Mouse (Mus musculus): ENCODE measurements at regions not wholly inside any gene's neighbourhood (a gene's known extent, or its start where the extent isn't known, plus 50 kb on each side); places are given as distances from the start of the nearest gene placed in this dataset.

GRCm38 (mm10) chr1:61117535-61117934 lies 139.8 kb downstream of the Icos start:
- H3K27me3 ChIP-seq (ENCODE audit: control insufficient read depth, insufficient read depth, low read length): no peaks in the 10 kb centered on the region
- H3K4me3 ChIP-seq (ENCODE audit: low read depth, low read length): no peak overlapping the region

GRCm38 (mm10) chr1:61118071-61118470 lies 140.3 kb downstream of the Icos start:
- 49% methylated on average over 4 of the region's 4 CpGs for WGBS
- H3K9ac ChIP-seq (replicated peaks; ENCODE audit: low read depth, low read length): no peak overlapping the region
- no peaks in the 10 kb centered on the region for H3K36me3 ChIP-seq (ENCODE audit: control insufficient read depth, insufficient read depth, low read length)
- no peak overlapping the region for H3K4me3 ChIP-seq (ENCODE audit: low read depth, low read length)
- H3K4me1 ChIP-seq (ENCODE audit: control insufficient read depth, insufficient read depth, low read length): no peaks in the 10 kb centered on the region
- no peaks in the 10 kb centered on the region for H3K27me3 ChIP-seq (ENCODE audit: control insufficient read depth, insufficient read depth, low read length)
- no peak overlapping the region for H3K4me2 ChIP-seq (replicated peaks; ENCODE audit: low read depth, low read length)
- H3K27ac ChIP-seq (ENCODE audit: low read length): no peak overlapping the region
- ATAC-seq (ENCODE audit: insufficient number of reproducible peaks, insufficient read depth, low FRiP score, low read depth): no peak
- H3K9me3 ChIP-seq (ENCODE audit: control insufficient read depth, low read depth, low read length): no peaks in the 10 kb centered on the region

More at GRCm38 (mm10) chr1:61117535-61117934, 139.8 kb downstream of the Icos start:
- Histone ChIP-seq H3K36me3 (ENCODE audit: control insufficient read depth, insufficient read depth, low read length) (no peaks in the 10 kb centered on the region), H3K9me3 (ENCODE audit: control insufficient read depth, low read depth, low read length) (no peaks in the 10 kb centered on the region), H3K4me1 (ENCODE audit: control insufficient read depth, insufficient read depth, low read length) (no peaks in the 10 kb centered on the region), H3K4me2 (replicated peaks; ENCODE audit: low read depth, low read length) (no peak overlapping the region), H3K27ac (ENCODE audit: low read length) (no peak overlapping the region), H3K9ac (replicated peaks; ENCODE audit: low read depth, low read length) (no peak overlapping the region)
- 27% methylated on average over 10 of the region's 10 CpGs for WGBS
- ATAC-seq (ENCODE audit: insufficient number of reproducible peaks, insufficient read depth, low FRiP score, low read depth): no peak

GRCm38 (mm10) chr1:61121480-61121879 lies 143.8 kb downstream of the Icos start:
- Histone ChIP-seq H3K4me2 (replicated peaks; ENCODE audit: low read depth, low read length) (no peak overlapping the region), H3K4me1 (ENCODE audit: control insufficient read depth, insufficient read depth, low read length) (0 out of 2 replicates have a peak, but pooled peaks cover 6% of the 10 kb centered on the region), H3K9ac (replicated peaks; ENCODE audit: low read depth, low read length) (no peak overlapping the region), H3K9me3 (ENCODE audit: control insufficient read depth, low read depth, low read length) (no peaks in the 10 kb centered on the region), H3K27me3 (ENCODE audit: control insufficient read depth, insufficient read depth, low read length) (no peaks in the 10 kb centered on the region), H3K36me3 (ENCODE audit: control insufficient read depth, insufficient read depth, low read length) (no peaks in the 10 kb centered on the region), H3K27ac (ENCODE audit: low read length) (no peak overlapping the region), H3K4me3 (ENCODE audit: low read depth, low read length) (no peak overlapping the region)
- ATAC-seq (ENCODE audit: insufficient number of reproducible peaks, insufficient read depth, low FRiP score, low read depth): no peak
- WGBS: 81% methylated on average over 4 of the region's 4 CpGs

- no peak for ATAC-seq (ENCODE audit: insufficient number of reproducible peaks, insufficient read depth, low FRiP score, low read depth)
- H3K4me1 ChIP-seq (ENCODE audit: control insufficient read depth, insufficient read depth, low read length): 0 out of 2 replicates have a peak, but pooled peaks cover 6% of the 10 kb centered on the region
- no peak overlapping the region for H3K4me2 ChIP-seq (replicated peaks; ENCODE audit: low read depth, low read length)
- no peaks in the 10 kb centered on the region for H3K9me3 ChIP-seq (ENCODE audit: control insufficient read depth, low read depth, low read length)
- 91% methylated on average over 2 of the region's 2 CpGs for WGBS
- no peak overlapping the region for H3K4me3 ChIP-seq (ENCODE audit: low read depth, low read length)
- H3K27ac ChIP-seq (ENCODE audit: low read length): no peak overlapping the region
- no peaks in the 10 kb centered on the region for H3K27me3 ChIP-seq (ENCODE audit: control insufficient read depth, insufficient read depth, low read length)
- no peak overlapping the region for H3K9ac ChIP-seq (replicated peaks; ENCODE audit: low read depth, low read length)
- H3K36me3 ChIP-seq (ENCODE audit: control insufficient read depth, insufficient read depth, low read length): no peaks in the 10 kb centered on the region
Observed at GRCm38 (mm10) chr1:61125127-61125526, 147.4 kb downstream of the Icos start.

- no peak overlapping the region for H3K27ac ChIP-seq (ENCODE audit: low read length)
- no peak overlapping the region for H3K4me3 ChIP-seq (ENCODE audit: low read depth, low read length)
- H3K4me2 ChIP-seq (replicated peaks; ENCODE audit: low read depth, low read length): no peak overlapping the region
- peaks cover 16% of the 10 kb centered on the region for H3K4me1 ChIP-seq (ENCODE audit: control insufficient read depth, insufficient read depth, low read length)
- peak; percentile 85 for ATAC-seq (ENCODE audit: insufficient number of reproducible peaks, insufficient read depth, low FRiP score, low read depth)
- no peaks in the 10 kb centered on the region for H3K9me3 ChIP-seq (ENCODE audit: control insufficient read depth, low read depth, low read length)
- no peaks in the 10 kb centered on the region for H3K27me3 ChIP-seq (ENCODE audit: control insufficient read depth, insufficient read depth, low read length)
- H3K36me3 ChIP-seq (ENCODE audit: control insufficient read depth, insufficient read depth, low read length): no peaks in the 10 kb centered on the region
- H3K9ac ChIP-seq (replicated peaks; ENCODE audit: low read depth, low read length): no peak overlapping the region
- 64% methylated on average over 9 of the region's 9 CpGs for WGBS
Observed at GRCm38 (mm10) chr1:61135597-61136545, 158.1 kb downstream of the Icos start.

GRCm38 (mm10) chr1:61137210-61137885 lies 159.6 kb downstream of the Icos start:
- Histone ChIP-seq H3K4me1 (ENCODE audit: control insufficient read depth, insufficient read depth, low read length) (peaks cover 26% of the 10 kb centered on the region), H3K9me3 (ENCODE audit: control insufficient read depth, low read depth, low read length) (no peaks in the 10 kb centered on the region), H3K36me3 (ENCODE audit: control insufficient read depth, insufficient read depth, low read length) (no peaks in the 10 kb centered on the region), H3K9ac (replicated peaks; ENCODE audit: low read depth, low read length) (no peak overlapping the region), H3K4me3 (ENCODE audit: low read depth, low read length) (no peak overlapping the region), H3K27me3 (ENCODE audit: control insufficient read depth, insufficient read depth, low read length) (no peaks in the 10 kb centered on the region), H3K27ac (ENCODE audit: low read length) (no peak overlapping the region), H3K4me2 (replicated peaks; ENCODE audit: low read depth, low read length) (no peak overlapping the region)
- WGBS: 63% methylated on average over 5 of the region's 5 CpGs
- no peak for ATAC-seq (ENCODE audit: insufficient number of reproducible peaks, insufficient read depth, low FRiP score, low read depth)

GRCm38 (mm10) chr1:61137954-61138353 lies 160.2 kb downstream of the Icos start:
- Histone ChIP-seq H3K9ac (replicated peaks; ENCODE audit: low read depth, low read length) (no peak overlapping the region), H3K27me3 (ENCODE audit: control insufficient read depth, insufficient read depth, low read length) (no peaks in the 10 kb centered on the region), H3K36me3 (ENCODE audit: control insufficient read depth, insufficient read depth, low read length) (no peaks in the 10 kb centered on the region), H3K4me2 (replicated peaks; ENCODE audit: low read depth, low read length) (no peak overlapping the region), H3K9me3 (ENCODE audit: control insufficient read depth, low read depth, low read length) (no peaks in the 10 kb centered on the region), H3K27ac (ENCODE audit: low read length) (no peak overlapping the region), H3K4me3 (ENCODE audit: low read depth, low read length) (no peak overlapping the region), H3K4me1 (ENCODE audit: control insufficient read depth, insufficient read depth, low read length) (peaks cover 27% of the 10 kb centered on the region)
- 51% methylated on average over 11 of the region's 11 CpGs for WGBS
- no peak for ATAC-seq (ENCODE audit: insufficient number of reproducible peaks, insufficient read depth, low FRiP score, low read depth)

GRCm38 (mm10) chr1:61139291-61139983 lies 161.7 kb downstream of the Icos start:
- Histone ChIP-seq H3K4me3 (ENCODE audit: low read depth, low read length) (no peak overlapping the region), H3K27me3 (ENCODE audit: control insufficient read depth, insufficient read depth, low read length) (no peaks in the 10 kb centered on the region), H3K4me2 (replicated peaks; ENCODE audit: low read depth, low read length) (peak overlapping the region; percentile 24), H3K36me3 (ENCODE audit: control insufficient read depth, insufficient read depth, low read length) (no peaks in the 10 kb centered on the region), H3K9ac (replicated peaks; ENCODE audit: low read depth, low read length) (no peak overlapping the region), H3K9me3 (ENCODE audit: control insufficient read depth, low read depth, low read length) (no peaks in the 10 kb centered on the region), H3K4me1 (ENCODE audit: control insufficient read depth, insufficient read depth, low read length) (peaks cover 38% of the 10 kb centered on the region), H3K27ac (ENCODE audit: low read length) (0 out of 2 replicates have a peak overlapping the region, but pooled peaks have one; percentile 10)
- 0 out of 2 replicates have a peak, but pooled peaks have one; percentile 59 for ATAC-seq (ENCODE audit: insufficient number of reproducible peaks, insufficient read depth, low FRiP score, low read depth)
- 12% methylated on average over 15 of the region's 15 CpGs for WGBS
